Mouse (Mus musculus): Measurements from ENCODE around the gene Rag1. TPM values are rescaled to one million over a fixed set of nuclear protein-coding genes. Genes with fewer than 3 reads are reported as not detected.

Gene Rag1
- polyA plus RNA-seq, 1 experiment, result not detected

- peaks cover 8% of the 10 kb centered on the region for H3K4me1 ChIP-seq (ENCODE audit: control insufficient read depth)
- H3K4me3 ChIP-seq (replicated peaks), result no peak overlapping the region
- TF ChIP-seq TAL1 (IDR thresholded peaks at IDR 0.05; ENCODE audit: low read length), result no peak
- no peak for TF ChIP-seq GATA1 (IDR thresholded peaks at IDR 0.05; ENCODE audit: low read length)
- no peaks in the 10 kb centered on the region for H3K36me3 ChIP-seq (ENCODE audit: control insufficient read depth)
- H3K27me3 ChIP-seq (ENCODE audit: control insufficient read depth), result no peaks in the 10 kb centered on the region
- no peaks in the 10 kb centered on the region for H3K9me3 ChIP-seq (ENCODE audit: control insufficient read depth, low read length)
Observed at GRCm38 (mm10) chr2:101624011-101624410, 25.3 kb downstream of the Rag1 start.

DNA sequence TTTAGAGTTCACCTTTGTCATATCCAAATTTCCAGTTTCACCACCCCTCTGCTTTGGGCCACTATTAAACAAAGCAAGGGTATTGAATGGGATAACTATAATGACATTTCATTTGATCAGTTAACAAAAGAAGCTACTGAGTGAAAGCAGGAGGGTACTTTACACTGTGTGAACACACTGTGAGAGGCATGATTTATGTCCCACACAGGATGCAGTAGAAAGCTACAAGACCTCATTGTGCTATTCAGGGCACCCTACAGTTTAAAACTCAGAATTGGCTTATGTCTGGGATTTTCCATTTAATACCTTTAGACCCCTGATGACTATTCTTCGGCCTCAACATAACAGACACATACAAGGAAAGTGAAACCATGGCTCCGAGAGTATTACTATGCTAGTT, 26.3 kb downstream of the Rag1 start:
- H3K9me3 ChIP-seq (ENCODE audit: control insufficient read depth, low read length), result no peaks in the 10 kb centered on the region
- no peaks in the 10 kb centered on the region for H3K27me3 ChIP-seq (ENCODE audit: control insufficient read depth)
- no peak overlapping the region for H3K4me3 ChIP-seq (replicated peaks)
- no peaks in the 10 kb centered on the region for H3K36me3 ChIP-seq (ENCODE audit: control insufficient read depth)
- no peak for TF ChIP-seq GATA1 (IDR thresholded peaks at IDR 0.05; ENCODE audit: low read length)
- no peak for TF ChIP-seq TAL1 (IDR thresholded peaks at IDR 0.05; ENCODE audit: low read length)
- H3K4me1 ChIP-seq (ENCODE audit: control insufficient read depth), result peaks cover 2% of the 10 kb centered on the region; the same call in 1 of the 2 replicates

DNA sequence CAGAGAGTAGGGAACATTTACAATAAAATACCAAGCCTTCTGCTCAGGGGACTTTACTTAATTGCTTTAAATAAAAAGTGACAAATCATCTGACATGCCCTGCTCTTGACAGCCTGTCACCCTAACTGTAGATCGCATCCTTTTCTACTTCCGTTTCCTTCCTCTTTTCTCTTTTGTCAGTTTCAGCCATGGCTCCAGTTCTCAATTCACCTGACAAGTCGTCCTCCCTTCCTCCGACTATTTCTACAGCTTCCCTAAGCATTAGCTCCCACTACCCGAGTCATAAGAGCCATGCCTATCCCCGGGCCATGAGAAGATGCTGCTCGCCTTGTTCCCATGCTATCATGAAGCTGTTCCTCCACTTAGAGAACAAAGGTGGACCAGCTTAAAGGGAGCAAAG, 27.7 kb downstream of the Rag1 start:
- TF ChIP-seq GATA1 (IDR thresholded peaks at IDR 0.05; ENCODE audit: low read length) (no peak), TAL1 (IDR thresholded peaks at IDR 0.05; ENCODE audit: low read length) (no peak)
- no peak overlapping the region for H3K4me3 ChIP-seq (replicated peaks)
- H3K9me3 ChIP-seq (ENCODE audit: control insufficient read depth, low read length), result no peaks in the 10 kb centered on the region

GRCm38 (mm10) chr2:101620899-101621298, 28.4 kb downstream of the Rag1 start:
- no peaks in the 10 kb centered on the region for H3K9me3 ChIP-seq (ENCODE audit: control insufficient read depth, low read length)
- no peaks in the 10 kb centered on the region for H3K27me3 ChIP-seq (ENCODE audit: control insufficient read depth)
- H3K4me3 ChIP-seq (replicated peaks), result no peak overlapping the region
- H3K36me3 ChIP-seq (ENCODE audit: control insufficient read depth), result no peaks in the 10 kb centered on the region
- no peak for TF ChIP-seq TAL1 (IDR thresholded peaks at IDR 0.05; ENCODE audit: low read length)
- no peak for TF ChIP-seq GATA1 (IDR thresholded peaks at IDR 0.05; ENCODE audit: low read length)
- no peaks in the 10 kb centered on the region for H3K4me1 ChIP-seq (ENCODE audit: control insufficient read depth)

More for the DNA sequence above, 27.7 kb downstream of the Rag1 start:
- Histone ChIP-seq H3K27me3 (ENCODE audit: control insufficient read depth) (no peaks in the 10 kb centered on the region), H3K4me1 (ENCODE audit: control insufficient read depth) (no peaks in the 10 kb centered on the region), H3K36me3 (ENCODE audit: control insufficient read depth) (no peaks in the 10 kb centered on the region)

GRCm38 (mm10) chr2:101618373-101618772, 30.9 kb downstream of the Rag1 start:
- Histone ChIP-seq H3K4me3 (replicated peaks) (no peak overlapping the region), H3K4me1 (ENCODE audit: control insufficient read depth) (no peaks in the 10 kb centered on the region), H3K27me3 (ENCODE audit: control insufficient read depth) (no peaks in the 10 kb centered on the region), H3K9me3 (ENCODE audit: control insufficient read depth, low read length) (no peaks in the 10 kb centered on the region), H3K36me3 (ENCODE audit: control insufficient read depth) (no peaks in the 10 kb centered on the region)
- TF ChIP-seq TAL1 (IDR thresholded peaks at IDR 0.05; ENCODE audit: low read length), result no peak
- TF ChIP-seq GATA1 (IDR thresholded peaks at IDR 0.05; ENCODE audit: low read length), result no peak

DNA sequence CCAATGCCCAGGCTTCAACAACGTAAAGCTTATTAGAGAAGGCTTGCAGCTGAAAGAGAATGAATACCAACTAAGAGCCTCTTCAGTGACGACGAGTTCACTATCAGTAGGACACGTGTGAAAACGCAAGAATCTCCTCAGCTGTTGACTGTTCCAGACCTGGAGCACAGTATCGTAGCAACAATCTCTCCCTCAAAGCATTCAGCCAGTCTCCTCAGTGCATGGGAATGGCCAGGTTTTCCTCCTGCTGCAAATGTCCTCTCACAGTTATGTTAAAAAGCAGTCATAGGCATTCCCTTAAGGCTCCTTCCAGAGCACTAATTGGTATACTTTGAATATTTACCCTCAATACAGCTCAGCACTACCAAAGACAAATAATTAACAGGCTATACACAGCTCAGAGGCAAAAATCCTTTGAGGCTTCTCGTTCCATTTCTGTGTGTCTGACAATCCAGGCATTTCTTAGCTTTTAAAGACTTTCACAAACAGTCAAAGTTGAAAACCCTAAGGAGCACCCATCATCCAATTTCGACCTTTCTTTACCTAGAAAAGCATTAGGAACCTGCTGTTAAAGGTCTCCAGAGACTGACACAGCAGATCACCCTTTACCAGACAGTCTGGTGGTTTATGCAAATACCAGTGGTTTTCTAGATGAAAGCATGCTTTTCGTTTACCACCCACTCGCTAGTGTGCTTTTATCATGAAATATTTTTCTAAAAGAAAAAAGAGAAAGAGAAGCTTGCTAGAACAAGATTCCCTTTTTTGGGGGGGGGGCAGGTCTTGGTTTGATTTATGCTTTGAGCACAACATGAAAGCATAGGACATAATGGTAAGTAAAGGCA, 33.6 kb downstream of the Rag1 start:
- Histone ChIP-seq H3K4me1 (ENCODE audit: control insufficient read depth) (no peaks in the 10 kb centered on the region), H3K9me3 (ENCODE audit: control insufficient read depth, low read length) (no peaks in the 10 kb centered on the region), H3K36me3 (ENCODE audit: control insufficient read depth) (no peaks in the 10 kb centered on the region), H3K4me3 (replicated peaks) (no peak overlapping the region), H3K27me3 (ENCODE audit: control insufficient read depth) (no peaks in the 10 kb centered on the region)
- TF ChIP-seq GATA1 (IDR thresholded peaks at IDR 0.05; ENCODE audit: low read length) (no peak), TAL1 (IDR thresholded peaks at IDR 0.05; ENCODE audit: low read length) (no peak)

DNA sequence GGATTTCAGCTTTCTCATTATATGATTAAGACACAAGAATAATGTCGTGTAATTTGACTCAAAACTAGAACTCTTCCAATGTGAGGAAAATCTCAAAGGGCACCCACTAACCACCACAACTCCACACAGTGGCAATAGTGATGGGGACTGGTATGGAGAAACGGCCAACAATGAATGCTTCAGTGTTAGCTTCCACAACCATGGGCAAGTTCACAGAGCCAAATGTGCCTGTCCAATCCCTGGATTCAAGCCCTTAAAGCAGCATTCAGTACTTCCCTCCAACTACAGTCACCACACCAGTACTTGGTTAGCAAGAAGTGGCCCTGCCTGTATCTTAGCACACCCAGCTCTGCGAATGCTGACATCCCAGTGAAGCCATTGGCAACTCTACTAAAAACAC, 38.4 kb downstream of the Rag1 start:
- Histone ChIP-seq H3K36me3 (ENCODE audit: control insufficient read depth) (no peaks in the 10 kb centered on the region), H3K4me3 (replicated peaks) (no peak overlapping the region), H3K27me3 (ENCODE audit: control insufficient read depth) (no peaks in the 10 kb centered on the region), H3K4me1 (ENCODE audit: control insufficient read depth) (no peaks in the 10 kb centered on the region), H3K9me3 (ENCODE audit: control insufficient read depth, low read length) (no peaks in the 10 kb centered on the region)
- no peak for TF ChIP-seq TAL1 (IDR thresholded peaks at IDR 0.05; ENCODE audit: low read length)
- TF ChIP-seq GATA1 (IDR thresholded peaks at IDR 0.05; ENCODE audit: low read length), result no peak

DNA sequence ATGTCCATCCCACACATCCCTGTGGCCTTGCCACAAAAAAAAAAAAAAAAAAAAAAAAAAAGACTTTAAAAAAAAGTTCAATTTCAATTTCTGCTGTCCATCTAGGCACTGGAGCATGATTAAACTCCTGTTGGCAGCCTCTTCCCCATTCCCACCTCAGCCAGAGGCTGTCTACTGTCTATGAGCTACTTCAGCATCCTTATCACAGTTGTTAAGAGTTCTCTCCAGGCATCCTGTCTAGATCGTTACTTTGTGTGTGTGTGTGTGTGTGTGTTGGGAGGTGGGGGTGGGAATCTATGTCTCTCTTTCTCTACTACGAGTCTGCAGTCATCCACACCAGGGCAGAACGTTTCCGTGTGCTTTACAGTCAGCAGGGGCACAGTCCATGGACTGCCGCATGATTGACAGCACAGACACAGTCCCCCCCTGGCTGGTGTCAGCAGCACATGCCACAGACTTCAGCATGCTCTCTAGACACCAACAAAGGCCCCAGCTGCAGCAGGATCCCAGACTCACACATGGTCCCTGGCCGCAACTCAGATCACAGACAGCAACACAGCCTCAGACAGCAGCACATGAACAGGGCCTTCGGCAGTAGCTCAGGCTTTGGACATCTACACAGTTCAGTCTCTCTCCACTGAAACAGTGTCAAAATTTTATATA, 40.9 kb downstream of the Rag1 start:
- Histone ChIP-seq H3K4me3 (replicated peaks) (no peak overlapping the region), H3K4me1 (ENCODE audit: control insufficient read depth) (no peaks in the 10 kb centered on the region), H3K27me3 (ENCODE audit: control insufficient read depth) (no peaks in the 10 kb centered on the region), H3K9me3 (ENCODE audit: control insufficient read depth, low read length) (no peaks in the 10 kb centered on the region), H3K36me3 (ENCODE audit: control insufficient read depth) (no peaks in the 10 kb centered on the region)
- TF ChIP-seq TAL1 (IDR thresholded peaks at IDR 0.05; ENCODE audit: low read length), result no peak
- no peak for TF ChIP-seq GATA1 (IDR thresholded peaks at IDR 0.05; ENCODE audit: low read length)

- no peaks in the 10 kb centered on the region for H3K27me3 ChIP-seq (ENCODE audit: control insufficient read depth)
- no peaks in the 10 kb centered on the region for H3K9me3 ChIP-seq (ENCODE audit: control insufficient read depth, low read length)
- H3K4me3 ChIP-seq (replicated peaks), result no peak overlapping the region
- H3K36me3 ChIP-seq (ENCODE audit: control insufficient read depth), result no peaks in the 10 kb centered on the region
- no peaks in the 10 kb centered on the region; the same call in 1 of the 2 replicates for H3K4me1 ChIP-seq (ENCODE audit: control insufficient read depth)
- no peak for TF ChIP-seq TAL1 (IDR thresholded peaks at IDR 0.05; ENCODE audit: low read length)
Observed at GRCm38 (mm10) chr2:101603099-101603498, 46.2 kb downstream of the Rag1 start.

Data from erythroblast, embryonic 14.5 days (primary cell).